Mouse (Mus musculus): ENCODE results near the gene Syt12. TPM values are rescaled to one million over a fixed set of nuclear protein-coding genes. Genes with fewer than 3 reads are reported as not detected.

Gene Syt12
- total and polyA plus RNA-seq, 2 experiments from 2014 or later, result 7.0 to 12.2 TPM

DNA sequence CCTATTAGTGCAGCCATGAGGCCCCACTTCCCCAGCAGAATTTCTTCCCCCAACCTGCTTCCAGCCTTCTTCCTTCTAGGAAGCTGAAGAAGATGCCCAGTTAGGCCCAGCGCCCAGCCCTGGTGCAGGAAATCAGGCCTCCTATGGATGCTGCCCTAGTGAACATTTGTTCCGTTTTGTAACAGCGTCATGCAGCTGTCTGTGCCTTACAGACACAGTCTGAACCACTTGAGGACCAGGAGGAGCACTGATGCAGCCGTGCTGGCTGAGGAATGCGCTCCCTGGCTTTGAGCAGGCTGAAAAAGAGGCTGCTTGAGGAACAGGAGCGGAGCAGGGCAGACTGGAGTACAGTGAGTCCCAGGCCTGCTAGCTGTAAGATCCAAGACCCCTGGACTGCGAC, 17.5 kb upstream of the Syt12 start:
- Histone ChIP-seq H3K4me1 (ENCODE audit: insufficient read depth, low read length) (no peaks in the 10 kb centered on the region), H3K9ac (replicated peaks; ENCODE audit: low read length, poor library complexity, severe bottlenecking) (no peak overlapping the region), H3K4me2 (ENCODE audit: low read depth, low read length, poor library complexity, severe bottlenecking) (no peak overlapping the region), H3K4me3 (ENCODE audit: low read depth, low read length) (no peak overlapping the region), H3K27me3 (ENCODE audit: insufficient read depth, low read length) (no peaks in the 10 kb centered on the region), H3K9me3 (ENCODE audit: low read length) (no peaks in the 10 kb centered on the region), H3K36me3 (ENCODE audit: insufficient read depth, low read length) (no peaks in the 10 kb centered on the region), H3K27ac (ENCODE audit: low read depth, low read length) (no peak overlapping the region)
- TF ChIP-seq CTCF (IDR thresholded peaks at IDR 0.05), result no peak
- DNase-seq (ENCODE audit: low spot score), result no peak
- 70% methylated on average over 7 of the region's 7 CpGs for WGBS
- no peak for ATAC-seq (ENCODE audit: low FRiP score)

DNA sequence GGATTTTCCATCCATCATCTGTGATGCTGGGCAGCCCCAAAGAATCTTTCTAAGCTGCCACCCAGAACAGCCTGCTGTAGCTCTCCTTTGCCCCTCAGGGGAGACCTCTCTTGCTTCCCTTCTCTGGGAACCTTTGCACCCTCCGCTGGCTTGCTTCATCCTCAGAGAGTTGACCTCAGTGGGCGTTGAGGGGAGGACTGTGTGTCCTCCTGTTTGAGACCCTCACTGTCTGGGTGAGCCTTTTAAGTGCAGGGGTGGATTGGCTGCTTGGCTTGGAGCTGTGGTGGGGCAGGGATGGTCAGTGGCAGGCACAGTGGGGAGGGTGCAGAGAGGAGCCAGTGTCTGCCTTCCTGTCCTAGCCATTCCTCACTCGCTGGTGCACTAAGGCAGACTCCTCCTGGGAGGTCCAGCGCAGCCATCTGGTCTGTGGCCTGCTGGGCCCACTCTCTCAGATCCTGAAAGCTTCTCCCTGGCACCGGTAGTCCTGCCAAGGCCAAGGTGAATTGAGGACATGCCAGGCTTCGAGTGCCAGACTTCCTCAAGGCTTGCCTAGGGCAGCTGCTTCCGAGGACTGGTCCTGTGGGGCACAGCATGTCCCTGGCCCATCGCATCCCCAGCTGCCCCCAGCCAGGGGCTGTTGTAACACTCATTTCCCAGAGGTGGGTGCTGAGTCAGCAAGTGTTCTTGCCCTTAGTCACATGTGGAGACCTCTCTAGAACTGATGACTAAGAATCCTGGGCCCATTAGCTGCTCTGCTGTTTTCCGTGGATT, 15.5 kb upstream of the Syt12 start:
- no peaks in the 10 kb centered on the region for H3K36me3 ChIP-seq (ENCODE audit: insufficient read depth, low read length)
- no peaks in the 10 kb centered on the region for H3K27me3 ChIP-seq (ENCODE audit: insufficient read depth, low read length)
- 0 out of 2 replicates have a peak, but pooled peaks have one; percentile 10 for ATAC-seq (ENCODE audit: low FRiP score)
- no peaks in the 10 kb centered on the region for H3K9me3 ChIP-seq (ENCODE audit: low read length)
- 54% methylated on average over 9 of the region's 9 CpGs for WGBS
- H3K9ac ChIP-seq (replicated peaks; ENCODE audit: low read length, poor library complexity, severe bottlenecking), result no peak overlapping the region
- no peak overlapping the region for H3K27ac ChIP-seq (ENCODE audit: low read depth, low read length)
- DNase-seq (ENCODE audit: low spot score), result peak; percentile 75
- no peaks in the 10 kb centered on the region for H3K4me1 ChIP-seq (ENCODE audit: insufficient read depth, low read length)
- TF ChIP-seq CTCF (IDR thresholded peaks at IDR 0.05), result no peak
- H3K4me3 ChIP-seq (ENCODE audit: low read depth, low read length), result no peak overlapping the region
- no peak overlapping the region for H3K4me2 ChIP-seq (ENCODE audit: low read depth, low read length, poor library complexity, severe bottlenecking)

DNA sequence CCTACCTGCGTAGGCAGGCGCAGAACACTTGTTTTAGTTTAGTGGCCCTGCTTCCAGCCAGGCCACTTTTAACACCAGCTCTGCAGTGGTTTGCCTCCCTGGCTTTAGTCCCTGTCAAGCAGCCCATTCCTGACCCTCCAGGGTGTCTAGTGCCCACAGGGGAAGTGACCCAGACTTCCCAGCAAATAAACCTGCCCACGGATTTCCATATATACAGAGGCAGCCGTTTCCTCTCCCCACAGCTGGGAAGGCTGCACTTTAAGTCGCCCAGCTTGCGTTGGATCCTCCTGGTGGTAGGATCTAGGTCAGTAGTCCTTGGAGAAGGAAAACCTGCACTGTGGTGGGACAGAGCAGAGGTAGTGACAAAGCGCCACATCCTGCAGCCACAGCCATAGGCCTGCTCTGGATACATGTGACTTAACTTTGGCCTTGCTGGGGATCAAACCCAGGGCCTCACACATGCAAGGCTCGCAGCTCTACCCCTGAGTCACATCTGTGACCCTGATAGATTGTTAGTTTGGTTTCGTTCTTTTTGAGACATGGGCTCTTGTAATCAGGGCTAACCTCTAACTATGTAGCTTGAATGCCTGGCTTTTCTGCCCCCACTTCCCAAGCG, 13.9 kb upstream of the Syt12 start:
- H3K9me3 ChIP-seq (ENCODE audit: low read length), result no peaks in the 10 kb centered on the region
- H3K4me3 ChIP-seq (ENCODE audit: low read depth, low read length), result no peak overlapping the region
- DNase-seq (ENCODE audit: low spot score) (no peak), ATAC-seq (ENCODE audit: low FRiP score) (no peak)
- WGBS, result 72% methylated on average over 10 of the region's 10 CpGs
- H3K36me3 ChIP-seq (ENCODE audit: insufficient read depth, low read length), result no peaks in the 10 kb centered on the region
- H3K27ac ChIP-seq (ENCODE audit: low read depth, low read length), result no peak overlapping the region
- no peak overlapping the region for H3K4me2 ChIP-seq (ENCODE audit: low read depth, low read length, poor library complexity, severe bottlenecking)
- TF ChIP-seq CTCF (IDR thresholded peaks at IDR 0.05), result peak; percentile 31
- no peak overlapping the region for H3K9ac ChIP-seq (replicated peaks; ENCODE audit: low read length, poor library complexity, severe bottlenecking)
- H3K27me3 ChIP-seq (ENCODE audit: insufficient read depth, low read length), result no peaks in the 10 kb centered on the region
- no peaks in the 10 kb centered on the region for H3K4me1 ChIP-seq (ENCODE audit: insufficient read depth, low read length)

DNA sequence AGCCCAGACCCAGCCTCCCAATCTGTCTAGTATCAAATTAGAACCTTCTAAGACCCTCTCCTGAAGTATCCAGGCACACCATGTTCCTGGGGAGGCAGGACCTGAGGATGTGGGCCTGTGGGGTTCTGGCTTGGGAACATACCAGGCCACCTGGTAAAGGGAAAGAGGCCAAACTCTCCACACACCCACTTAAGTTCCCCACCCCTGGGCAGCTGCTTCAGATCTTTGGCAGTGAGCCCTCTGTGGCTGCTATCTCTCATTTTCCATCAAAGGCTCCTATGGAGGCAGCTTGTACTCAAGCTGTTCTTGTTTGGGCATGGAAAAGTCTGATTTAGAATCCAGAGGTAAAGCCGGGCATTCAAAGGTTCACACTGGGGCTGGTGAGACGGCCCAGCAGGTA, 10.6 kb upstream of the Syt12 start:
- H3K27me3 ChIP-seq (ENCODE audit: insufficient read depth, low read length), result no peaks in the 10 kb centered on the region
- H3K9ac ChIP-seq (replicated peaks; ENCODE audit: low read length, poor library complexity, severe bottlenecking), result no peak overlapping the region
- no peak overlapping the region for H3K4me2 ChIP-seq (ENCODE audit: low read depth, low read length, poor library complexity, severe bottlenecking)
- no peak overlapping the region for H3K27ac ChIP-seq (ENCODE audit: low read depth, low read length)
- H3K4me1 ChIP-seq (ENCODE audit: insufficient read depth, low read length), result no peaks in the 10 kb centered on the region
- 64% methylated on average over 2 of the region's 2 CpGs for WGBS
- H3K9me3 ChIP-seq (ENCODE audit: low read length), result no peaks in the 10 kb centered on the region
- H3K4me3 ChIP-seq (ENCODE audit: low read depth, low read length), result no peak overlapping the region
- no peak for TF ChIP-seq CTCF (IDR thresholded peaks at IDR 0.05)
- DNase-seq (ENCODE audit: low spot score) (no peak), ATAC-seq (ENCODE audit: low FRiP score) (no peak)
- no peaks in the 10 kb centered on the region for H3K36me3 ChIP-seq (ENCODE audit: insufficient read depth, low read length)

DNA sequence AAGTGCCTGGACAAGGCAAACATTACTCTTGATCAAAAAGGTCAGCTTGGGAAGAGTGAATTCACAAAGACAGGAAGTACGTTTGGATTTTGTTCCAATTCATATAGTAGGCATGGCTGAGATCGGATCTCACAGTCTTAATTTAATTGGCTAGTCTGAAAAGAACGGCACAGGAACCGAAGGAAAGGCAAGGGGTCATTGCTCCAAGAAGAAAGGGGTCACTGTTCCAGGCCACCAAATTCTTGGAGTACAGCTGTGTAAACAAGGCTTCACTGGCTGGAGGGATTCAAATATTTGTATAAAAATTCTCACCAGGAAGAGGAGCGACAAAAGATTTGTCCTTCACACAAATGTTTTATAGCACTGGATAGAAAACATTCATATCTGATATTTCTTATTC, 7.8 kb upstream of the Syt12 start:
- no peak overlapping the region for H3K4me2 ChIP-seq (ENCODE audit: low read depth, low read length, poor library complexity, severe bottlenecking)
- no peak overlapping the region for H3K4me3 ChIP-seq (ENCODE audit: low read depth, low read length)
- no peaks in the 10 kb centered on the region for H3K36me3 ChIP-seq (ENCODE audit: insufficient read depth, low read length)
- no peak overlapping the region for H3K9ac ChIP-seq (replicated peaks; ENCODE audit: low read length, poor library complexity, severe bottlenecking)
- no peak overlapping the region for H3K27ac ChIP-seq (ENCODE audit: low read depth, low read length)
- no peak for TF ChIP-seq CTCF (IDR thresholded peaks at IDR 0.05)
- 61% methylated on average over 5 of the region's 5 CpGs for WGBS
- H3K27me3 ChIP-seq (ENCODE audit: insufficient read depth, low read length), result no peaks in the 10 kb centered on the region
- no peaks in the 10 kb centered on the region for H3K4me1 ChIP-seq (ENCODE audit: insufficient read depth, low read length)
- ATAC-seq (ENCODE audit: low FRiP score), result no peak
- no peak for DNase-seq (ENCODE audit: low spot score)
- H3K9me3 ChIP-seq (ENCODE audit: low read length), result no peaks in the 10 kb centered on the region

DNA sequence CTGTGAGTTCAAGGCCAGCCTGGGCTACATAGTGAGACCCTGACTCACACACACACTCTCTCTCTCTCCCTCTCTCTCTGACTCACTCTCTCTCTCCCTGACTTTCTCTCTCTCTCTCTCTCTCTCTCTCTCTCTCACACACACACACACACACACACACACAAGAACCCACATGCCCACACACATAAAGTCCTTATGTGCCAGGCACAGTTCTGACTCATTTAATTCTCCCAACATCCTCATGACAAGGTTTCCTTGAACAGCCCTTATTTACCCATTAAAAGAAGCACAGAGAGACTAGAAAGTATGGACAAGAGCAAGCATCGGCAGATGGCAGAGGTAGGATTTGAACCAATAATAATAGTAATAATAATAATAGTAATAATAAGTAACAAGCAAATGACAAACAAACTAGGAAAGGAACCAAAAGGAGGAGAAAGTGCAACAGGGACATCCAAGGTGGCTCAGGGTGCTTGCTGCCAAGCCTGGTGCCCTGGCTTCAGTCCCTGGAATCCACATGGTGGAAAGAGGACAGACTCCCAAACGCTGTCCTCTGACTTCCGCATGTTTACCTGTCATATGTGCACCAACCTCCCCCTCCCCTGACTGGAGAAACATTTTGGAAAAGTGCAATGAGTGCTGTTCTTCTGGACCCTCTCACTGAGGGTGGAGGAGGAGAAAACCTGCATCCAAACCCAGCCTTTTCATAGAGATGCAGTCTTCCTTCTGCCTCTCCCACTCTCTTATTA, 5.0 kb upstream of the Syt12 start:
- Histone ChIP-seq H3K4me3 (ENCODE audit: low read depth, low read length) (no peak overlapping the region), H3K4me2 (ENCODE audit: low read depth, low read length, poor library complexity, severe bottlenecking) (no peak overlapping the region), H3K4me1 (ENCODE audit: insufficient read depth, low read length) (no peaks in the 10 kb centered on the region), H3K27ac (ENCODE audit: low read depth, low read length) (no peak overlapping the region), H3K27me3 (ENCODE audit: insufficient read depth, low read length) (no peaks in the 10 kb centered on the region), H3K9me3 (ENCODE audit: low read length) (no peaks in the 10 kb centered on the region), H3K9ac (replicated peaks; ENCODE audit: low read length, poor library complexity, severe bottlenecking) (no peak overlapping the region), H3K36me3 (ENCODE audit: insufficient read depth, low read length) (no peaks in the 10 kb centered on the region)
- TF ChIP-seq CTCF (IDR thresholded peaks at IDR 0.05), result no peak
- DNase-seq (ENCODE audit: low spot score) (no peak), ATAC-seq (ENCODE audit: low FRiP score) (no peak)
- WGBS, result 86% methylated on average over 3 of the region's 3 CpGs

Measured in midbrain, postnatal 0 days (tissue).